Mouse (Mus musculus): ENCODE measurements around the gene Msl1.

Gene Msl1

DNA sequence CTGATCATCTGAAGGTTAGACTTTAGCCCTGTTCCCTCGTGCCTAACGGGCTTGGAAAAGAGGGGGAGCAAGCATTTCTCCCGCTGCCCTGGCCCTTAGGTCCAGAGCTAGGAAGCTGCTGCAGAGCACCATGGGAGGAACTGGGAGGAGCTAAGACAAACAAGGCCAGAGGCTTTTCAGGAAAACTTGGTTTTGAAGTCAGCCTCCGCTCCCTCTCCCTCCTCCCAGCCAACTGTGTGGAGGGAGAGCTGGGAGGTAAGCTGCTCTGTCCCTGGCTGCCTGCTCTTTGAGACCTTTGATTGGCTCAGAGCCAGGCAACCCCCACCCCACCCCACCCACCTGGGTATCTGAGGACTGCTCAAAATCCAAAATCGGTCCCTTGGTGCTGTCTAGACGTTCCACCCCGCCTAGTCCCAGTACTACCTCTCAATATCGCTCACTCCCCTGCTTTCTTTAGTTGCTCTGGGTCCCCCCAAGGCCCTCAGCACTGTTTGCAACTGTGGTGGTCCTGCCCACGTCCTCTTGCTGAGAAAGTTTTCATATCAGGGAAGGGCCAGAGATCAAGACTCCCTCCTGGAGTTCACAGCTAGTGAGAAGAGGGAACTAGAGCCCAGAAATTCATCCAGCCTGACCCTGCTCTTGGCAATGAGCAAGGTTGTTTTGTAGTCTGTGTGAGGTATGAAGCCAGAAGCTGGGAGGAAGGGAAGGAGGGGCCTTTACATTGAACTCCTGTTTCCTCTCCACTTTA, 18.3 kb upstream of the Msl1 start:
- no peak for DNase-seq (ENCODE audit: low spot score in 2 of 2)

GRCm38 (mm10) chr11:98777888-98778287, 17.4 kb upstream of the Msl1 start:
- no peak for DNase-seq (ENCODE audit: low spot score in 2 of 2)

GRCm38 (mm10) chr11:98781851-98782512, 13.3 kb upstream of the Msl1 start:
- DNase-seq (ENCODE audit: low spot score in 2 of 2): peak; percentile 75 to 88

- no peak for DNase-seq (ENCODE audit: low spot score in 2 of 2)
These were observed 12.6 kb upstream of the Msl1 start for GRCm38 (mm10) chr11:98782651-98783235.

DNA sequence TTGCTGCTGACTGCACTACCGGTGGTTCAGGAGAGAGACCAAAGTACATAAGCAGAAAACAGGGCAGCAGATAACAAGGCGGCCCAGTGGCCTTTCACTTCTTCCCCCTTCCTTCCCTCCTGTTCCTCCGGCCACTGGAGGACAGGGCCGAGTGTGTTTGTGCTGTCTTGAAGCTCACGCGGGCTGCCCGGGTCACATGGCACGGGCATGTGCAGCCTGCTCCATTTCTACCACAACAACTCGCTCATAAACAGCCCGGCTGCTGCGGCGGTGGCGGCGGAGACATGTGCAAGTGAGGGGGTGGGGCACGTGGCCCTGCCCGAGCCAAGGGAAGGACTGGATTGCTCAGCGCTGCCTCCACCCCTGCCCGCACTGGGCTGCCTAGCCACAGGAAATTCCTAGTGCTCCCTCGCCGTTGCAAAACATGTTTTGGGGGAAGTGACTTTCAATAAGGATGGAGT, 12.1 kb upstream of the Msl1 start:
- DNase-seq (ENCODE audit: low spot score in 2 of 2): peak; percentile 96 to 99

DNA sequence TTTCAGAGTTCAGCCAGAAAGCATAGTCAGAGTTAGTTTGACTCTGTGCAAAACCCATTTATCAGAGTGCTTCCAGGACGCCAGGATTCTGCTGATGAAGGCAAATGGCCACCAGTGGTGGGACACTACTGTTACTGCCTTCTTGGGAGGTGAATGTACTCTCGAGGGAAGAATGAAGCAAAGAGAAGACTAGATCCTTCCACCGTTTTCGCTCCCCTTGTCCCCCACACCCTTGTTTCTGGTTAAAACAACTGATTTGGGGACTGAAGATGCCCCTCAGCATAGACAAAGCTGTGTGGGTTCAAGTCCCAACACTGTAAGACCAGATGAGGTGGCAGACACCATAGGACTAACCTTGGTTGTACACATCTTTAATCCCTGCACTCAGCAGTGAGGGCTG, 11.2 kb upstream of the Msl1 start:
- DNase-seq (ENCODE audit: low spot score in 2 of 2): no peak

- DNase-seq (ENCODE audit: low spot score in 2 of 2): no peak
These were observed 10.1 kb upstream of the Msl1 start for GRCm38 (mm10) chr11:98785214-98785613.

DNA sequence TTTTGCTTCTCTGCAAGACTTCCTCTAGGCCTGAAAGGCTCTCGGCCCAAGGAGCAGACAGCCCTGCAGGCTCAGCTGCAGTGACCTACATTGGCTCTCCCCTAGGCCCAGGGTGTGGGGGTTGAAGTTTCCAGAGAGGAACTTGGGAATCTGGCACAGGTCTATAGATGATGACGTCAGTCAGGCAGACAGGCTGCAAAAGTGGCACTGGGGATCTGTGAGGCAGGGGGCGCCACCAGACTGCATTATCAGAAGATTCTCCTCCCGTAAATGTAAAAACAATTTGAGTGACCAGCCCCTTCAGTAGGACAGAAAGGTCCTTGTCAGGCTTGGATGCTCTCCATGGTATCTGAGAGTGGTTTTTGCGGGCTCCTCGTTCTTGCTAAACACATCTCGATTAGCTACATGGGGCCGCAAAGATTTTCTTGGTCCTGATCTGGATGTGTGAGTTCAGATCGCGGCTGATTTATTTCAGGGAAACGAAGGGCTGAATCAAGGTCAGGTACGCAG, 9.5 kb upstream of the Msl1 start:
- DNase-seq (ENCODE audit: low spot score in 2 of 2): peak; percentile 80 to 89

DNA sequence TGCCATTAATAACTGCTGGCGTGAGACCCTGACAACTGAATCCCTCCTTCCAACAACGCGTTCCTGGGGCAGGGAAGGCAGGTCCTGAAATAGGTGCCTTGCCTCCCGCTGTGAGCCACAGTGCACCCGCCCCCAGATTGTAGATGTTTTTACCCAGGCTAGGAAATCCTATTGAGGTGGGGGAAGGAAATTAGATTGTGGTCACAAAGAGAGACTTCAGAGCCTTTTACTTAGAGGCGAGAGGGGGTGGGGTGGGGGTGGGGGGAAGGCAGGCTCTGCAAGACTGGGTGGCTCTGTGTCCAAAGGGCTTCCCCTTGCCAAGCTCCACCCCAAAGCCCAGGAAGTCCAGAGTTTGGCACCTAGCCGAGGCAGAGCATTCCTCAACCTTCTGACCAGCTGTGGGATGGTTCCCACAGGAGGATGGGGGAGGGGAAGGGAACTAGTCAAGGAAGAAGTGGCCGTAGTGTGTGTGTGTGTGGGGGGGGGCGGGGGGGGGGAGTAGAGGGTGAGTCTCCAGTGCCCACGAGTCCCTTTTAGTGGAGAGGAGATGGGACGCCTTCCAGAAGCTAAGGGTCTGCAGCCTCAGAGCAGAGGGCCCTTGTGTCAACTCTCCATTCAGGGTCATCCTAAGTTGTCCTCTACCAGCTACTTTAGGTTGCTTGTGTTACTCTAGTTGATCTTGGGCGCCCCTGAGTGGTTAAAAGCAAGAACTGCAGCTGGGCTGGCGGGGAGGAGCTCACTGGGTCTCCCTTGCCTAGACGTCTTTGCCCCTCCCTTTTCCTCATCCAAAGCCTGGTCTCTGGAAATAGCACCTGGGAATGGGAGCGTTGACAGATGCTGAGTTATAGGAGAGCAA, 8.7 kb upstream of the Msl1 start:
- peak; percentile 97 to 98 for DNase-seq (ENCODE audit: low spot score in 2 of 2)

DNA sequence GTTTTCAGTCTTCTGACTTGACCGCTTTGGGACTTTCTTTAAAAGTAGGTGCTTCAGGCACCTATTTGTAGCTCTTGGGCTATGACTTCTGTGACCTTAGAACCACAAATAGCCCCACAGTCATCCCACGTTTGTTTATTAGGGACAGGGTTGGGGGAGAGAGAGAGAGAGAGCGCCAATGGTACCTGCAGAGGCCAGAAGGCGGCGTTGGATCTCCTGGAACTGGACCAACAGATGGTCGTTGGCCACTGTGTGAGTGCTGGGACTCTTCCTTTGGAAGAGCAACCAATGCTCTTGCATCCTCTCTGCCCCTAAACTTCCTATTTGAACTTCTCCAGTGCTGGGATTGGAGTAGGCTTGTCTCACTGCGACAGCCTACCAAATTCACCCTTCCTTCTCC, 8.1 kb upstream of the Msl1 start:
- DNase-seq (ENCODE audit: low spot score in 2 of 2): no peak

DNA sequence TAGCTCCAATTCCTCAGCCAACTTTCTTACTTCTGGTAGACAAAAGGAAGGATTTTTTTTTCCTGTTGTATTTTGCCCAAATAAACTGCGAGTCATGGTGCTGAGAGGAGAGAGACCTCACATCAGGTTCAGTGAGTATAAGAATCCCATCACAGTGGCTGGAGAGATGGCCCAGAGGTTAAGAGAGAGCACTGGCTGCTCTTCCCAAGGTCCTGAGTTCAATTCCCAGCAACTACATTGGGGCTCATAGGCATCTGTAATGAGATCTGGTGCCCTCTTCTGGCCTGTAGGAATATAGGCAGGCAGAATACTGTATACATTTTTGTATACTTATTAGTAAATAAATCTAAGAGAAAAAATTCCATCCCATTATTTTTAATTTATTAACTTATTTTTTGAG, 7.6 kb upstream of the Msl1 start:
- no peak for DNase-seq (ENCODE audit: low spot score in 2 of 2)

- no peak for DNase-seq (ENCODE audit: low spot score in 2 of 2)
These were observed 7.2 kb upstream of the Msl1 start for GRCm38 (mm10) chr11:98788139-98788538.

DNA sequence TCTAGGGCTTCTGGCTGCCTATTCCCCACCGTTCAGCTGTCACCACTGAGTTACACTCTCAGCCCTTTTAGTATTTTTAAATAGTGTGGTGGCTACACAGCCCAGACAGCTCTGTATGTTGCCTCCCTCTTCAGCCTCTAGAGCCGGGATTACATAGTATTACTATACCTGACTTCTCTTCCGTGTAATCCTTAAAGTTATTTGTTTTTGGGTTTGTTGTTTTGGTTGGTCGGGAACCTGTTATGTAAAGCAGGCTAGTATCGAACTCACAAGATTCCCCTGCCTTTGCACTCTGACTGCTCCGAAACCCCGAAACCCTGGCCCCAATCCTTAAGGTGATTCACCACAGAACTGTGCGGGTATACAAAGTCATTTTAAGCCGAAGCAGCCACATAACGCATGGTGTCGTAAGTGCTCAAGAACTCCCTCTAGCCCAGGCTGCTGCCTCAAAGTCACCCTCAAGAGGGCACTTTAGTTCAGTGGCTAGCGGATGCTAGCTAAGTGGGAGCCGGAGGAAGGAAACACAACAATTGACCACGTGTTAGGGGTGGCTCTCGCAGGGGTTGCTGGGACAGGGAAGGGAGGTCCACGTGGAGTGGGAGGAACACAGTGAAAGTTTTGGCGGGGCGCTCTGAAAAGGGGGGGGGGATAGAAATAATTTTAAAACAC, 6.6 kb upstream of the Msl1 start:
- DNase-seq (ENCODE audit: low spot score in 2 of 2): peak; percentile 84 to 88

DNA sequence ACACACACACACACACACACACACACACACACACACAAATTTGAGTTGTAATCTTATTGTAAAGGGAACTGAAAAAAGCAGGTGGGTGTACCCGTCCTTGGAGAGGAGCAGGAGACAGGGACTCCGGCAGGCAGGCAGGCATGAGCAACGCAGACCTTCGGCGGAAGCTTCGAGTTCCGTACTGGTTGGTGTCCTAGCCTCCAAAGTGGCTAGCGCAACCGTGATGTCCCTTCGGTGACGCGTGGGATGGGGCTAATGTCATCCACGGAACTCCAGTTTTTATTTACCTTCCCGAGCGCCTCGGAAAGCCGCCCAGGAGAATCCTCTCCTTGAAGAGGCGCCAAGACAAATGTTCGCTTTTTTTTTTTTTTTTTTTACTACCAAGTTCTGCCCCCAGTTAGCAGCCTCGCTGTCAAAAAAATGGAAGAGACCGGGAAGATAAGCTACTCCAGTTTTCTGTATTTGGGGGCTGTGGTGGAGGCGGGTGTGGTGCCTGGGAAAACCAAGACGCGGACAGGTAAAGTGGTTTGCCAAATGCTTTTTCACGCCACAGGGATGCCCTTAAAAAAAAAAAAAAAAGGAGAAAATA, 6.0 kb upstream of the Msl1 start:
- no peak for DNase-seq (ENCODE audit: low spot score in 2 of 2)

DNA sequence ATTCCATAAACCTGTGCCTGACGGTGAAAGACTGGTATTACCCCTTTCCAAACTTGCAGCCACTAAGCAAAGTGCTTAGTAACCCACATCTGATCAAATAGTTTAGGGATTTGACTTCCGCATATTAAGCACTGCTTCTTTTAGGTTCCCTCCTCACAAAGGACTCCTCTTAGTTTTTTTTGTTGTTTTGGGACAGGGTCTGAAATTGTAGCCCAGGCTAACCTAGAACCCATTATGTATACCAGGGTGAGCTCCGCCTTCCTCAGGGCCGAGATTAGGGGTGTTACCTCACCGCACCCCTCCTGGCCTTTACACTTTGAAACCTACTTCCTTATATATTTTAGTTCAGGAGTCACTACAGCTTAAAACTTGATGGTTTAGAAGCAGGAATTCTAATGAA, 5.5 kb upstream of the Msl1 start:
- no peak for DNase-seq (ENCODE audit: low spot score in 2 of 2)

- no peak for DNase-seq (ENCODE audit: low spot score in 2 of 2)
These were observed 4.6 kb upstream of the Msl1 start for GRCm38 (mm10) chr11:98790631-98791205.

DNA sequence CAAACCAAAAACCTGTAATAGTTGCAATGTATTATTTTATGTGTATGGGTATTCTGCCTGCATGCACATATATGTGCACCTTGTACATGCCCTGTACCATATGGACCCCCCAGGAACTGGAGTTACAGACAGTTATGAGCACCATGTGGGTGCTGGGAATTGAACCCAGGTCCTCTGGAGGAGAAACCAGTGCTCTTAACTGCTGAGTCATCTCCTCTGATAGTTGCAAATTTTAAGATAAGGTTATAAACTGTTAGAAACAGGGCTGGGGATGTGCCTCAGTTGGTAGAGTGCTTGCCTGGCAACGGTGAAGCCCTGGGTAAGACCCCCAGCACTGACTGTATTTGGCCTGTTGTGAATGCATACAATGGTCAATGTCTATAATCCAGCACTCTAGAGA, 3.9 kb upstream of the Msl1 start:
- no peak for DNase-seq (ENCODE audit: low spot score in 2 of 2)

DNA sequence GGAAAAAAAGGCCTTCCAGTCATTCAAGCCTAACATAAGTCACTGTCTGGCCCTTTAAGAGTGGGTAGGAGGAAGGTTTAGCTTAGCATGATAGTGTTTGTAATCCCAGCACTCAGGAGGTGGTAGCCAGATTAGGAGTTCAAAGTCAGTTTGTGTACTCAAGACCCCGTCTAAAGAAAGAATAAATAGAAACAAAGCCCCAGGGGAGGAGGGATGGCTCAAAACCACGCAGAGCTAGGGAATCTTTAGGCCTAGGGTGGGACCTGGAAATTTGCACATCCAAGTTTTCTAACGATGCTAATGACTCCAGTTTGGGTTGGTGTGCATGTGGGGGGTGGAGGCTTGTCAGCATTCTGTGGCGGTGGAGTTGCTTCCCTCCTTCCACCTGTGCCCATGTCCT, 3.2 kb upstream of the Msl1 start:
- no peak for DNase-seq (ENCODE audit: low spot score in 2 of 2)

- DNase-seq (ENCODE audit: low spot score in 2 of 2): peak; percentile 78 to 80
These were observed 774 bp upstream of the Msl1 start for GRCm38 (mm10) chr11:98794469-98795014.
